Mouse (Mus musculus) liver, embryonic 12.5 days (tissue): Measurements from ENCODE around the gene Hrh2. TPM values are rescaled to one million over a fixed set of nuclear protein-coding genes. Genes with fewer than 3 reads are reported as not detected.

Experiments
- ATAC-seq: fragments of 200-750 bp; cut with Nextera tagmentation; 2 replicates; pipeline ENCODE4 v1.8.0; 2017; ENCODE audit warnings: moderate number of reproducible peaks, mild to moderate bottlenecking, moderate library complexity
- H3K27ac ChIP-seq: fragments of 300-500 bp; sonication (generic); 2 replicates; pipeline ENCODE4 v1.5.1; 2016; ENCODE audit warnings: mild to moderate bottlenecking
- H3K27me3 ChIP-seq: fragments of 300-500 bp; sonication (generic); replicated peaks from 2 replicates; pipeline ENCODE4 v1.6.1; 2016; ENCODE audit warnings: mild to moderate bottlenecking, moderate library complexity
- H3K36me3 ChIP-seq: fragments of 300-500 bp; sonication (generic); 2 replicates; pipeline ENCODE4 v1.6.1; 2016; ENCODE audit warnings: mild to moderate bottlenecking, moderate library complexity
- H3K4me1 ChIP-seq: fragments of 300-500 bp; sonication (generic); 2 replicates; pipeline ENCODE4 v1.6.1; 2016
- H3K4me2 ChIP-seq: fragments of 300-500 bp; sonication (generic); 2 replicates; pipeline ENCODE4 v1.6.1; 2016; ENCODE audit warnings: mild to moderate bottlenecking, moderate library complexity
- H3K4me3 ChIP-seq: fragments of 300-500 bp; sonication (generic); 2 replicates; pipeline ENCODE4 v1.5.1; 2016; ENCODE audit warnings: mild to moderate bottlenecking, moderate library complexity
- H3K9ac ChIP-seq: fragments of 300-500 bp; sonication (generic); 2 replicates; pipeline ENCODE4 v1.6.1; 2016; ENCODE audit warnings: mild to moderate bottlenecking, moderate library complexity
- H3K9me3 ChIP-seq: fragments of 300-500 bp; sonication (generic); replicated peaks from 2 replicates; pipeline ENCODE4 v1.6.1; 2016; ENCODE audit warnings: mild to moderate bottlenecking, moderate library complexity
- WGBS: fragments of 180-500 bp; shearing (Covaris S2); methylation state at CpG from one replicate; pipeline ENCODE4 v1.1.7; 2016; ENCODE audit not compliant: insufficient replicate concordance; 5-methylcytosine and 5-hydroxymethylcytosine counted together
- polyA plus RNA-seq: library from polyadenylated mRNA; unstranded; fragments of >200 nt; fragmentation: Nextera tagmentation; extraction: Ambion mirVana; gene quantifications from 2 replicates; pipeline ENCODE4 v1.2.1, GENCODE M21; 2016

Hrh2 gene
- polyA plus RNA-seq, 1 experiment from 2014 or later, result 0.08 TPM

DNA sequence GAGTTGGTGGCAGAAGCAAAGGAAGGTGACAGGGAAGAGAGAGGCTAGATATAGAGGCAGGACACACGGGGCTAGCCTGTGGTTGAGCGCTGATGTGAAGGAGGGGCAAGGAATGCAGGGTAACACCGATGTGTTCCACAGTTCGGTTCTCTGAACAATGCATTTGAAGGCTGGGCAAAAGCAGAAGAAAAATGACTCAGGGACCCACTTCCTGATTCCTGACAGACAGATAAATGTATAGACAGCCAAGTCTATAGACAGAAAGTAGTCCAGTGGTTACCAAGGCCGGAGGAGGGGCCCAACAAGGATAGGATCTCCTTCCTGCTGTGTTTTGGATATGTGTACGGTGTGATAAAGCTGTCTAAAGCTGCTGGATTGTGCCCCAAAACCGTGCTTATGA lies 13.3 kb downstream of the Hrh2 start:
- Histone ChIP-seq H3K27ac (no peak overlapping the region), H3K4me3 (no peak overlapping the region)
- ATAC-seq, result no peak

DNA sequence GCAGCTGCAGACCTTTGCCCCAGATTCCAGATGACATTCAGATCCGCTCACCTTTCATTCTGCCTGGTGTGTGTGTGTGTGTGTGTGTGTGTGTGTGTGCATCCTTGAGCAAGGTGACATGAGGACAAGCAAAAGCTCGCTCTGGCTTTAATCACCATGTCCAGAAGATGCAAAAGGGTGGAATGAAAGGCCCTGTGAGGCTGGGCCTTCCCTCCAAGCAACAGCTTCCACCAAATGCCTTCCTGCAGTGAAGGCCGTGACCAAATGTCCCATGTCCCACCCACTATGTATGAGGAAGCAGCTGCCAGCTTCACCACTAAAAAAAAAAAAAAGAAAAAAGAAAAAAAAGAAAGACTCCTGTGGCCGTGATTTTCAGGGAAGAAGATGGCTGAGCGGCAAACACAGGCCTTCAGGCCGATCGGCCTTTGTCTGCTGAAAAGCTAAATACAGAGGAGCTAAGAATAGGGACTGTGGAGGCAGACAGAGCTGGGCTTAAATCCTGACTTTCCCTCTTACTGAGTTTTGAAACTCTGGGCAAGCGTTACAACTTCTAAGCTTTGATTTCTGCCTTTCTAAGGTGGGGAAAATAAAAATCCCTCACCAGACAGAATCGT lies 14.3 kb downstream of the Hrh2 start:
- Histone ChIP-seq H3K36me3 (no peaks in the 10 kb centered on the region), H3K9me3 (no peaks in the 10 kb centered on the region), H3K4me1 (no peaks in the 10 kb centered on the region), H3K27ac (no peak overlapping the region), H3K4me3 (no peak overlapping the region), H3K4me2 (no peak overlapping the region), H3K9ac (no peak overlapping the region), H3K27me3 (no peaks in the 10 kb centered on the region)
- no peak for ATAC-seq
- 61% methylated on average over 9 of the region's 9 CpGs for WGBS

More for the DNA sequence above, 13.3 kb downstream of the Hrh2 start:
- Histone ChIP-seq H3K9ac (no peak overlapping the region), H3K27me3 (no peaks in the 10 kb centered on the region), H3K36me3 (no peaks in the 10 kb centered on the region), H3K9me3 (no peaks in the 10 kb centered on the region), H3K4me1 (no peaks in the 10 kb centered on the region), H3K4me2 (no peak overlapping the region)
- 28% methylated on average over 7 of the region's 7 CpGs for WGBS

GRCm38 (mm10) chr13:54209476-54210253 lies 17.7 kb downstream of the Hrh2 start:
- no peaks in the 10 kb centered on the region for H3K4me1 ChIP-seq
- no peak overlapping the region for H3K9ac ChIP-seq
- H3K4me2 ChIP-seq, result no peak overlapping the region
- H3K9me3 ChIP-seq, result no peaks in the 10 kb centered on the region
- ATAC-seq, result no peak
- H3K4me3 ChIP-seq, result no peak overlapping the region
- no peaks in the 10 kb centered on the region for H3K36me3 ChIP-seq
- H3K27ac ChIP-seq, result no peak overlapping the region
- H3K27me3 ChIP-seq, result no peaks in the 10 kb centered on the region
- 37% methylated on average over 8 of the region's 8 CpGs for WGBS

GRCm38 (mm10) chr13:54211528-54212488 lies 19.9 kb downstream of the Hrh2 start:
- no peak overlapping the region for H3K4me2 ChIP-seq
- no peaks in the 10 kb centered on the region for H3K9me3 ChIP-seq
- no peaks in the 10 kb centered on the region for H3K27me3 ChIP-seq
- H3K36me3 ChIP-seq, result no peaks in the 10 kb centered on the region
- no peak overlapping the region for H3K9ac ChIP-seq
- 47% methylated on average over 10 of the region's 10 CpGs for WGBS
- H3K4me3 ChIP-seq, result no peak overlapping the region
- H3K4me1 ChIP-seq, result no peaks in the 10 kb centered on the region
- H3K27ac ChIP-seq, result no peak overlapping the region
- no peak for ATAC-seq

- H3K4me1 ChIP-seq, result no peaks in the 10 kb centered on the region
- H3K36me3 ChIP-seq, result no peaks in the 10 kb centered on the region
- WGBS, result 51% methylated on average over 5 of the region's 5 CpGs
- H3K9ac ChIP-seq, result no peak overlapping the region
- no peaks in the 10 kb centered on the region for H3K9me3 ChIP-seq
- no peak overlapping the region for H3K4me3 ChIP-seq
- no peak overlapping the region for H3K4me2 ChIP-seq
- H3K27me3 ChIP-seq, result no peaks in the 10 kb centered on the region
- no peak overlapping the region for H3K27ac ChIP-seq
- ATAC-seq, result no peak
Observed at GRCm38 (mm10) chr13:54212516-54212915, 20.6 kb downstream of the Hrh2 start.

GRCm38 (mm10) chr13:54215266-54215665 lies 23.3 kb downstream of the Hrh2 start:
- WGBS, result 46% methylated on average over 5 of the region's 5 CpGs
- H3K27me3 ChIP-seq, result no peaks in the 10 kb centered on the region
- ATAC-seq, result no peak
- H3K9me3 ChIP-seq, result no peaks in the 10 kb centered on the region
- no peaks in the 10 kb centered on the region for H3K36me3 ChIP-seq
- no peak overlapping the region for H3K9ac ChIP-seq
- H3K4me2 ChIP-seq, result no peak overlapping the region
- H3K4me1 ChIP-seq, result peaks cover 2% of the 10 kb centered on the region; the same call in 1 of the 2 replicates
- H3K4me3 ChIP-seq, result no peak overlapping the region
- H3K27ac ChIP-seq, result no peak overlapping the region

- H3K4me3 ChIP-seq, result no peak overlapping the region
- H3K9me3 ChIP-seq, result no peaks in the 10 kb centered on the region
- H3K27me3 ChIP-seq, result no peaks in the 10 kb centered on the region
- no peak for ATAC-seq
- WGBS, result 36% methylated on average over 7 of the region's 7 CpGs
- H3K4me1 ChIP-seq, result peaks cover 2% of the 10 kb centered on the region; the same call in 1 of the 2 replicates
- no peak overlapping the region for H3K27ac ChIP-seq
- no peaks in the 10 kb centered on the region for H3K36me3 ChIP-seq
- no peak overlapping the region for H3K4me2 ChIP-seq
- H3K9ac ChIP-seq, result no peak overlapping the region
Observed at GRCm38 (mm10) chr13:54215777-54216316, 23.9 kb downstream of the Hrh2 start.

DNA sequence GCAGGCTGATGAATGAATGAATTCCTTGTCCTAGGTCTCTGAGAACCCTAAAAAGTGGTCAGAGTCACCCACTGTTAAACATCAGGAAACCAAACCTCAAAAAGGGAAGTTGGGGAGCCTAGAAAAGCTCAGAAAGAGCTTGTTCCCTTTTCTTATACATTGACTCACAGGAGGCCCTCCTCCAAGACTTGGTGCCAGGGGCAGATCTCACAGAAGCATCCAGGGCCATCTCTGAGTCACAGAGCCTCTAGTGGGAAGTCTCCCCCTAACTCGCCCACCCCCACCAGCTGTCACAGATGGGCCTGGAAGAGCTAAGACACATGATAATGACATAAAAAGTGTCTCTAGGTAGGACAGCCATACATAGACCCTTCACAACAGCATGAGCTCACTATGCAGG lies 26.4 kb downstream of the Hrh2 start:
- no peaks in the 10 kb centered on the region for H3K36me3 ChIP-seq
- H3K4me3 ChIP-seq, result no peak overlapping the region
- no peak overlapping the region for H3K27ac ChIP-seq
- WGBS, result 11% methylated on average over 1 of the region's 1 CpGs
- no peak overlapping the region for H3K4me2 ChIP-seq
- ATAC-seq, result no peak
- H3K9ac ChIP-seq, result no peak overlapping the region
- H3K4me1 ChIP-seq, result peaks cover 2% of the 10 kb centered on the region; the same call in 1 of the 2 replicates
- no peaks in the 10 kb centered on the region for H3K27me3 ChIP-seq
- H3K9me3 ChIP-seq, result no peaks in the 10 kb centered on the region

DNA sequence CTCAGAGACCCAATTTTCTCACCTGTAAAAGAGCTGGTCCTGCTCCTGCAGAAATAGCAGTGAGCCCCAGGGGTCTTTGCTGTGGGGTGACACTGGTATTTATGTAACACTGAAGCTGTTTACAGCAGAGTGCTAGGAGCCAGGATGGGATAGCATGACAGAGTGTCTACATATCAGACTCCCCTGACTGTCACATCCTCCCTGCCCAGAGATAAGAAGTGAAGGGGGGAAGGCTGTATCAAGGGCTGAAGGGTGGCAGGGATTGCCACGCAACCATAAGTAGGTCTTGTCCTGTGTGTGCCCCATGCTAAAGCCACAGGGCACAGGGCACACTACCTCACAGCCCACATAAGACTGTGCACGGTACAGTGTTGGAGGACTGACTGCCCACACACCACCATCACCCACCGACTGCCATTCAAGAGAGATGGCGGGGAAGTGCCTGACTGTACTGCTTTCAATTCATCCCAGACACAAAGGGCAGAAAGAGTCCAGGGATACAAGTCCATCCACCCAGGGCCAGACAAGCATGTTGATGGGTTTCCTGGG lies 29.8 kb downstream of the Hrh2 start:
- H3K4me2 ChIP-seq, result no peak overlapping the region
- no peaks in the 10 kb centered on the region for H3K27me3 ChIP-seq
- H3K9ac ChIP-seq, result no peak overlapping the region
- H3K4me1 ChIP-seq, result peaks cover 2% of the 10 kb centered on the region; the same call in 1 of the 2 replicates
- no peaks in the 10 kb centered on the region for H3K36me3 ChIP-seq
- ATAC-seq, result no peak
- no peak overlapping the region for H3K27ac ChIP-seq
- WGBS, result 61% methylated on average over 4 of the region's 4 CpGs
- H3K4me3 ChIP-seq, result no peak overlapping the region
- H3K9me3 ChIP-seq, result no peaks in the 10 kb centered on the region

GRCm38 (mm10) chr13:54222921-54223769 lies 31.2 kb downstream of the Hrh2 start:
- Histone ChIP-seq H3K36me3 (no peaks in the 10 kb centered on the region), H3K4me2 (no peak overlapping the region), H3K27me3 (no peaks in the 10 kb centered on the region), H3K27ac (no peak overlapping the region), H3K4me1 (peaks cover 2% of the 10 kb centered on the region; the same call in 1 of the 2 replicates), H3K9ac (no peak overlapping the region), H3K4me3 (no peak overlapping the region), H3K9me3 (no peaks in the 10 kb centered on the region)
- 37% methylated on average over 13 of the region's 13 CpGs for WGBS
- ATAC-seq, result no peak
